In the genomic region with DNA sequence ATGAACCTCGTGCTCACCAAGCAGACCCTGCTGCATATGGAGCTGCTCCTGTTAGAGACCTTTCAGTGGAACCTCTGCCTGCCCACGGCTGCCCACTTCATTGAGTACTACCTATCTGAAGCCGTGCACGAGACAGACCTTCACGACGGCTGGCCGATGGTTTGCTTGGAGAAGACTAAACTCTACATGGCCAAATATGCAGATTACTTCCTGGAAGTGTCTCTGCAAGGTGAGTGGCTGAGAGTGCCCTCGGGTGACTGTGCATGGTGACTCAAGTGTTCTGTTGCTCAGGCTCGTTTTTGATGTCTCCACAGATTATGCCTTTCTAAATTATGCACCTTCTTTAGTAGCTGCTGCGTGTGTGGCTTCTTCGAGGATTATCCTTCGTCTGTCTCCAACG, we compare ENCODE assay signal across 16 mouse cellular contexts.
"Had no signal": no experiment of that assay in that cellular context is flagged by ENCODE, and none has a peak within 500 bp of the region (broad histone marks: within the 10 kb centered on the region; RNA-seq: fewer than 3 reads in every experiment).

No protein-coding gene starts in this region.

- H3K4me2 ChIP-seq: limb, embryonic 13.5 days; lung, embryonic 14.5 days; midbrain, embryonic 11.5 days; midbrain, embryonic 15.5 days; neural tube, embryonic 13.5 days had no signal

- H3K4me1 ChIP-seq: midbrain, embryonic 15.5 days; neural tube, embryonic 13.5 days had no signal

- H3K27me3 ChIP-seq: limb, embryonic 13.5 days; megakaryocyte, embryonic 14.5 days; midbrain, embryonic 15.5 days; neural tube, embryonic 13.5 days had no signal

- DNase-seq: kidney, adult 18-20 months; kidney, postnatal 14 days; left cerebral cortex, postnatal 4 days; lung, embryonic 14.5 days; retina, postnatal 1 day; right cerebral cortex, postnatal 4 days; spleen, adult 18-20 months; thymus, adult 18-20 months; thymus, postnatal 14 days had no signal

- H3K27ac ChIP-seq: limb, embryonic 13.5 days; liver, embryonic 14.5 days; macrophage; midbrain, embryonic 15.5 days; neural tube, embryonic 13.5 days had no signal

- ATAC-seq: midbrain, embryonic 15.5 days had no signal

- H3K4me3 ChIP-seq: limb, embryonic 13.5 days; megakaryocyte, embryonic 14.5 days; midbrain, embryonic 15.5 days; neural tube, embryonic 13.5 days had no signal

- H3K9ac ChIP-seq: limb, embryonic 13.5 days; liver, embryonic 14.5 days; lung, embryonic 14.5 days; midbrain, embryonic 15.5 days; neural tube, embryonic 13.5 days had no signal

- H3K9me3 ChIP-seq: limb, embryonic 13.5 days; megakaryocyte, embryonic 14.5 days; midbrain, embryonic 15.5 days; neural tube, embryonic 13.5 days had no signal
